Mouse (Mus musculus) B cell, adult 67 days (primary cell): Measurements from ENCODE around the gene Pkn1. TPM values are rescaled to one million over a fixed set of nuclear protein-coding genes. Genes with fewer than 3 reads are reported as not detected.

ENCODE experiments used
- total RNA-seq, 2 experiments: library from RNA; stranded (reverse); gene quantifications; 4 replicates each; pipeline ENCODE4 v1.2.4; 2023

The Pkn1 gene
- total RNA-seq, result 100 to 1,000 TPM; 371 to 382 TPM

DNA sequence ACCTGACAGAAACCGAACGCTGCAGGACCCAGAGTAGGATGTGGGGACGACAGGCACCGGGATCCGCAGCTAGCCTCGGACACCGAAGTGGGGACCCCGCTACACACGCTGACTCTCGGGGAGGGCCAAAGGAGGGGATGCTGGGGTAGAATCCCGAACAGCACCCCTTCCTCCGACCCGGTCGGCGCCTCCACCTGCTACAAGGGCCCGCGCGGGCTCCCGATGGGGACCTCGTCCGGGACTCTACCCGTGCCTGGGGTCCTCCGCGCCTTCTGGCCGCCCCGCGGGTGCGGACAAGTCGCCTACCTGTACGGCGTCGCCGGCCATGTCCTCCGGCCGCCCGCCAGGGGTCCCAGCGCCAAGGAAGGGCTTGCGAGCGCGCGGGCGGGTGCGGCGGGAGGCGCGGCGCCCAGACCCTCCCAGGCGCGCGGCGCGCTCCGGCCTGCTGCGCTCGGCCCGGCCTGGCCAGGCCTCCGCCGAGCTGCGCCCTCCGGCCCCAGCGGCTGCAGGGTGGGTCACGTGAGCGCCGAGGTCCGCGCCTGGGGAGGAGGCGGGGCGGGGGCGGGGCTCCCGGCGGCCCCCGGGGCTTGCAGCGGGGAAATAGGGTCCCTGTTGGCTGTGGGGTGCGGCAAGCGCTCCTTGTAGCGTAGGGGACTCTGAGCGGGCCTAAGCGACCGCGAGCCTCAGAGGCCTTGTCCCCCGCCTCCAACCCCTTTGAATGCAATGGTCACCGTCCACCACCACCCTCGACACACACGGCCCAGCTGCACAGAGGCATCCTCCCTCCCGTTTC lies at the start of gene Pkn1:
Gene Pkn1, minus strand, starts transcription at position 519 of the 793 bp plus-strand sequence.

DNA sequence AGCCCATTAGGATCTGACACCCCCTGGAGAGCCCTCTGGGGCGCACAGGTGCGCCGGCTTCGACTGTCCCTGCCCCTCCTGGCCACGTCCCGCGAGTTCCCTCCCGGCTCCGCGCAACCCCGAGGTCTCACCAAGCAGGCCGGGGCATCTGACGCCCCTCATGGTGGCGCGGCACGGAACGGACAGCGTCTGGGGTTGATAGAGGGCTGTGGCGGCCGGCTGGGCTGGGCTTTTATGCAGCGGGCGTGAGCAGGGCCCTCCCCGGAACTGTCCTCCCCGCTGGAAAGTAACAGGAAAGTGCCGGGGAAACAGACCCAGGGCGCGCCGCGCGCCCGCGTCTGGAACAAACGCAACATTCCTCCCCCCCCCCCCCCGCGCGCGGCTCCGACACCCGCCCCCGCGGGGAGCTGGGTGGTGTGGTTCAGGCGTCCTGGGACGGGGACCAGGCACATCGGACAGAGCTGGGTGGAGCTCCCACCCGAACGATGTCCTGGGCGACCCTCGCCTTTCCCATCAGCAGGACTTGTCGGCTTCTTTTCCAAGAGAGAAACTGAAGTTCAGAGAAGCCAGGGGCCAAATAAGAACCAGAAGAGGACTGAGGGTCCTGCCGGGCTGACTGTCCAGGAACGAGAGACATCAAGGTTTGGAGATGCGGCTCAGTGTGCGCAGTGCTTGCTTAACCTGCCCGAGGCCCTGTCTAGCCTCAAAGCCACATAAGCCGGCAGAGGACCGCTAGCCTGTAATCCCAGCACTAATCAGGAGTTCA lies 42.2 kb upstream of the Pkn1 start, which contains the start of gene Adgre5:
Gene Adgre5, minus strand, starts transcription at position 351 of the 766 bp plus-strand sequence.

DNA sequence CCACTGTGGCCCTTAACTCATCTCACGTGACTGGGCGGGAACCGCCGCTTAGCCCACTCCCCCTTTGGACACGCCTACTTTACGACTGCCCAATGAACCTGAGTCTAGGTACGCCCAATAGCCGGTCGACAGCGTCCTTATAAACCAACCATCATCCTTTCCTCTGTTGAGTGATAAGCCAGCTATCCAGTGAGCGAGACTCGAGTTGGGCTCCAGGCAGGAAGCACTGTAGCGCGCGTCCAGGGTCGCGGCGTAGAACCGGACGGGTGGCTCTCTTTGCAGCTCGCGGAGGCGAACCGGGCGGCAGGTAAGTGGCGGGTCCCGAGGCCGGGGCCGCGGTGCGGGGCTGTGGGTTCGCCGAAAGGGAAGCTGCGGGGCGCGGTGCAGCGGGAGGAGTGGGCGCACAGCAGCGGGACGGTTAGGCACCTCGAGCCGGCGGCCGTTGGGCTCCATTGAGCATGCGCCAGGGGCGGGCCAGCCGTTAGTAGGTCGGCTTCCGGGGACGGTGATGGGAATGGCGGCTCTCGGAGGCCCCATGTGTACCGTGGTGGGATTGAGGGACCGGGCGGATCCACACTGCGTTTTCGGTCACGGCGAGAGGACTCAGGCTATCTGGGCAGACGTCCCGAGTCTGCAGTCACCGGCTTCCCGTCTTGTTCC lies 16.2 kb upstream of the Pkn1 start, which contains the start of gene Ddx39:
Gene Ddx39, plus strand, starts transcription at position 147 of the 660 bp plus-strand sequence.

DNA sequence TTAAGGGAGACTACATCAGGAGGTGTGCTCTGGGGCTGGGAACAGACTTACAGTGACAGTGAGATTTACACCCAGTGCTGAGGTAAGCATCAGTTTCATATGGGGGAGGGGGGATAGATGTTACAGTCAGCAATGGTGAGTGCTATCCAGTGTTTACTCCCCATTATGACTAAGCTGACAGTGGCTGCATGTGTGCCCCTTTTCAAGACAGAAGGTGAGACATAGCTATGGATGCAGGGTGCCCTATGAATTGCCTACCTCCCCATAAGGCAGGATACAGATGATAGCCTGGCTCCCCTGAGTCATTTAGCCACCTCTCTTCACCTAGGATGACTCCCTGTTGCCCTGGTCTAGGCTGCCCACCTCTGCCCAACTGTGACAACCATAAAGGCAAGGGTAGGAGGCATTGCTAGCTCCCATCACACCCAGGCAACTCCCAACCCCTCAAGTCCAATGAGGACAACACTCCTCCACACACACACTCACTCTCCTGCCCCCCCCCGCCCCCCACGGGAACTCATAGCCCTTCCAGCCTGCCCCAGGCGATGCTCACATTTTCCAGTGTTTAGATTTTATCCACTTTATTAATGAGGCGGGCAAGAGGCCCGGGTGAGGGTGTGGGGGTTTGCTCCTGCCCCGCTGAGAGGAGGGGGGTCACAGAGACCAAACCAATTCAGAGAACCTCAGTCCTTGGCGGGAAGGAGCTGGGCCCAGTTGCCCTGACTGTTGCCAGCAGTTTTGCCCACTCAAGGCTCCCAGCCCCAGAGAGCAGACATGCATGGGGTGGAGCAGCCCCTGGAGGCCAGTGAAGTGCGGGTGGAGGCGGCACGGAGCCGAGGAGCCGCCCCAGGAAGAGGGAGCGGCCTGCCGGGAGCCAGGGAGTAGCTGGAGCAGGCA lies 32.8 kb downstream of the Pkn1 start, which contains the start of gene Ptger1:
Gene Ptger1, plus strand, starts transcription at position 710 of the 897 bp plus-strand sequence.

DNA sequence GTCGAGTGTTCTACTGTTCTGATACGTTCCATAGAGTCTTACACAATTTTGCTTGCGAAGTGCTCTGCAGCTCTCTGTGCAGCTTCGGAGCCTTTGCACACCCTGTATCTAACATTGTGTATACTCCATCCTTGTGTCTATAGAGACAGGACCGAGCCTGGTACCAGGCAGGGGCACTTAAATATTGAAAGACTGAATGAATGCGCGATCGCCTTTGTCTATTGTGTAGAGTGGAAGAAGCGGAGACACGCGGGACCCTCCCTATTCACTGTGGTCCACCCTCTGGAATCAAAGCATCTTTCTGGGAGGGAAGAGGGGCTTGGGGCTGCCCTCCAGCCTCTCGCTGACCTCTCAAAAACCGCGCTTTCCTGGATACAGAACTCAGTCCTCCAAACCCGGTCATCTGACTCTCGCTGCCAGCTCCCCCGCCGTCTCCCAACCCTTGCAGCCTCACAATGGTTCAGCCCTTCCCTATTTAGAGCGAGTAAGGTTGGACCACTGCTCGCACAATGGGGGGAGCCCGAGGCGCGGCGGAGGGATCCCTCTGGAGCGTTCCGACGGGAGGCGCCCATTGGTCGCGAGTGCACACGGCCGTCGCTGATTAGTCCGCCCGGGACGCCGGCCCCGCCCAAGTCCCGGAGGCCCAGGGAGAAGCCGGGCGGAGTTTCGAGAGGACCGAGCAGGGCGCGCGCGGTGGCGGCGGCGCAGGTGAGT lies 46.8 kb downstream of the Pkn1 start, which contains the start of gene Gipc1:
Gene Gipc1, plus strand, starts transcription at position 648 of the 714 bp plus-strand sequence.

Other genes starting within 250 kb of the Pkn1 start
- gene Scoc, start 240.8 kb downstream of the Pkn1 start, total RNA-seq, result 10 to 100 TPM; 19.8 to 33.4 TPM
- not detected for gene Olfr370, start 163.4 kb downstream of the Pkn1 start, total RNA-seq
- 10 to 100 TPM; 82.3 to 84.3 TPM for gene Ndufb7, start 132.5 kb downstream of the Pkn1 start, total RNA-seq
- gene Tecr, start 91.2 kb downstream of the Pkn1 start, total RNA-seq, result 100 to 1,000 TPM; 217 to 268 TPM
- 100 to 1,000 TPM in 1 of 2 experiments, 10 to 100 TPM in 1; 73.0 to 124 TPM for gene Dnajb1, start 91.0 kb downstream of the Pkn1 start, total RNA-seq
- 10 to 100 TPM; 24.8 to 27.6 TPM for gene Gipc1, start 46.5 kb downstream of the Pkn1 start, total RNA-seq
- 1 to 10 TPM in 1 of 2 experiments, under 1 TPM in 1; 0.44 to 1.5 TPM for gene Ptger1, start 32.5 kb downstream of the Pkn1 start, total RNA-seq
- gene Ddx39, start 16.0 kb upstream of the Pkn1 start, total RNA-seq, result 100 to 1,000 TPM; 118 to 122 TPM
- 100 to 1,000 TPM; 576 to 708 TPM for gene Adgre5, start 42.1 kb upstream of the Pkn1 start, total RNA-seq
- gene Adgrl1, start 200.9 kb upstream of the Pkn1 start, total RNA-seq, result 10 to 100 TPM in 1 of 2 experiments, 1 to 10 TPM in 1; 7.9 to 10.3 TPM